Mouse (Mus musculus) stomach, embryonic 14.5 days (tissue): ENCODE data around the gene Olfr1432. TPM values are rescaled to one million over a fixed set of nuclear protein-coding genes. Genes with fewer than 3 reads are reported as not detected.
"Not testable (repeated sequence)": the region's sequence is repeated elsewhere in the genome, so short reads cannot be mapped to it uniquely, and the experiment has no call there.

ENCODE experiments used
- ATAC-seq: fragments of 200-750 bp; cut with Nextera tagmentation; 2 replicates; pipeline ENCODE4 v1.8.0; 2017; ENCODE audit warnings: low read depth, moderate TSS enrichment; ENCODE audit not compliant: insufficient number of reproducible peaks, insufficient read depth, low FRiP score
- H3K27ac ChIP-seq: fragments of 300-500 bp; sonication (generic); 2 replicates; pipeline ENCODE4 v1.5.1; 2014; ENCODE audit warnings: mild to moderate bottlenecking, low read length, moderate library complexity, mixed read lengths
- H3K27me3 ChIP-seq: fragments of 300-500 bp; sonication (generic); 2 replicates; pipeline ENCODE4 v1.6.1; 2014; ENCODE audit warnings: low read length, control low read depth, mixed read lengths; ENCODE audit not compliant: control insufficient read depth, insufficient read depth
- H3K36me3 ChIP-seq: fragments of 300-500 bp; sonication (generic); 2 replicates; pipeline ENCODE4 v1.6.1; 2014; ENCODE audit warnings: mild to moderate bottlenecking, control low read depth, low read length, moderate library complexity, mixed read lengths; ENCODE audit not compliant: control insufficient read depth, insufficient read depth
- H3K4me1 ChIP-seq: fragments of 300-500 bp; sonication (generic); 2 replicates; pipeline ENCODE4 v1.6.1; 2014; ENCODE audit warnings: low read length, control low read depth, mixed read lengths; ENCODE audit not compliant: control insufficient read depth, insufficient read depth
- H3K4me2 ChIP-seq: fragments of 300-500 bp; sonication (generic); replicated peaks from 2 replicates; pipeline ENCODE4 v1.6.1; 2014; ENCODE audit warnings: low read depth, low read length, control low read depth
- H3K4me3 ChIP-seq: fragments of 300-500 bp; sonication (generic); 2 replicates; pipeline ENCODE4 v1.5.1; 2014; ENCODE audit warnings: low read depth, low read length, control low read depth
- H3K9ac ChIP-seq: fragments of 300-500 bp; sonication (generic); replicated peaks from 2 replicates; pipeline ENCODE4 v1.6.1; 2014; ENCODE audit warnings: low read depth, mild to moderate bottlenecking, control low read depth, low read length, moderate library complexity, mixed read lengths
- H3K9me3 ChIP-seq: fragments of 300-500 bp; sonication (generic); 2 replicates; pipeline ENCODE4 v1.6.1; 2016; ENCODE audit warnings: low read depth, low read length, control low read depth; ENCODE audit not compliant: control insufficient read depth
- WGBS: fragments of 180-500 bp; shearing (Covaris S2); extraction: QIAGEN DNeasy Blood & Tissue Kit; methylation state at CpG from one replicate; pipeline ENCODE4 v1.1.7; 2014; 5-methylcytosine and 5-hydroxymethylcytosine counted together
- polyA plus RNA-seq: library from polyadenylated mRNA; unstranded; fragments of >200 nt; fragmentation: Nextera tagmentation; extraction: Ambion mirVana; gene quantifications from 2 replicates; pipeline ENCODE4 v1.2.1, GENCODE M21; 2014

Gene Olfr1432
- not detected in 2 replicates for polyA plus RNA-seq

- not testable (repeated sequence) for H3K27ac ChIP-seq, ATAC-seq, H3K27me3 ChIP-seq, H3K36me3 ChIP-seq, H3K4me2 ChIP-seq, H3K4me1 ChIP-seq, H3K9me3 ChIP-seq, H3K9ac ChIP-seq, H3K4me3 ChIP-seq
Measured at GRCm38 (mm10) chr19:12232496-12232895, at the start of gene Olfr1432. Olfr1432 (minus strand) TSS chr19:12232596.

DNA sequence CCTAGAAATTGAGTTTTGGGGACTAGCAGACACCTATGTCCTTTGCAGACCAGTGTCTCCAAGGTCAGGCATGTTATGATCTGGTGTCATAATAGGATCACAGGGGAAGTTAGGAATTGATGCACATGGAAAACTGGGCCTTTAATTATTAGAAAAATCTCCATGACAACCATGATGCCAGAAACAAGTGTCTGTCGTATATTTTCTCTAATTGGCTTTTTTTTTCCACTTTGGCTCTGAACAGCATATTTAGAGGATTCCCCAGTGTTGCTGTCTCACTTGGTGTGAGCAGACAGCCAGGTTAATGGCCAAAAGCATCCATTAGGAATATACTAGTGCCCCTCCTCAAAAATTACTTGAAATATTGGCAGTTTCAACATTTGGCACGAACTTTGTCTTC is 47.2 kb upstream of the Olfr1432 start, which contains the start of gene Olfr1434:
Olfr1434 (plus strand) TSS at position 301 of the 400 bp plus-strand sequence.
- Histone ChIP-seq H3K4me3 (no peak within 1 kb of the TSS), H3K27ac (no peak within 1 kb of the TSS), H3K27me3 (no peaks in the 10 kb centered on the region), H3K4me1 (no peaks in the 10 kb centered on the region), H3K9ac (no peak within 1 kb of the TSS), H3K9me3 (no peaks in the 10 kb centered on the region), H3K4me2 (no peak within 1 kb of the TSS), H3K36me3 (no peaks in the 10 kb centered on the region)
- ATAC-seq: no peak
- WGBS: 72% methylated on average over 2 of the region's 2 CpGs

DNA sequence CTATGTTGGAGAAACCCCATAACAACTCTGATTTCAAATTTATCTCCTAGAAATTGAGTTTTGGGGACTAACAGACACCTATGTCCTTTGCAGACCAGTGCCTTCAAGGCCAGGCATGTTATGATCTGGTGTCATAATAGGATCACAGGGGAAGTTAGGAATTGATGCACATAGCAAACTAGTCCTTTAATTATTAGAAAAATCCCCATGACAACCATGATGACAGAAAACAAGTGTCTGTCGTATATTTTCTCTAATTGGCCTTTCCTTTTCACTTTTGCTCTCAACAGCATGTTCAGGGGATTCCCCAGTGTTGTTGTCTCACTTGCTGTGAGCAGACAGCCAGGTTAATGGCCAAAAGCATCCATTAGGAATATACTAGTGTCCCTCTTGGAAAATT is 28.3 kb upstream of the Olfr1432 start, which contains the start of gene Olfr235:
Olfr235 (plus strand) TSS at position 301 of the 400 bp plus-strand sequence.
- no peak within 1 kb of the TSS for H3K9ac ChIP-seq
- H3K4me2 ChIP-seq: no peak within 1 kb of the TSS
- H3K4me1 ChIP-seq: no peaks in the 10 kb centered on the region
- no peaks in the 10 kb centered on the region for H3K9me3 ChIP-seq
- 60% methylated on average over 1 of the region's 1 CpGs for WGBS
- no peaks in the 10 kb centered on the region for H3K36me3 ChIP-seq
- no peak within 1 kb of the TSS for H3K4me3 ChIP-seq
- H3K27me3 ChIP-seq: no peaks in the 10 kb centered on the region
- no peak within 1 kb of the TSS for H3K27ac ChIP-seq
- ATAC-seq: no peak

- WGBS: 92% methylated on average over 1 of the region's 1 CpGs
- H3K4me3 ChIP-seq: no peak within 1 kb of the TSS
- no peak within 1 kb of the TSS for H3K27ac ChIP-seq
- no peaks in the 10 kb centered on the region for H3K9me3 ChIP-seq
- no peak for ATAC-seq
- H3K9ac ChIP-seq: no peak within 1 kb of the TSS
- no peak within 1 kb of the TSS for H3K4me2 ChIP-seq
- no peaks in the 10 kb centered on the region for H3K36me3 ChIP-seq
- no peaks in the 10 kb centered on the region for H3K27me3 ChIP-seq
- no peaks in the 10 kb centered on the region for H3K4me1 ChIP-seq
Measured at GRCm38 (mm10) chr19:12241559-12241958, 9.2 kb upstream of the Olfr1432 start, which contains the start of gene Olfr262. Olfr262 (minus strand) TSS chr19:12241659.

DNA sequence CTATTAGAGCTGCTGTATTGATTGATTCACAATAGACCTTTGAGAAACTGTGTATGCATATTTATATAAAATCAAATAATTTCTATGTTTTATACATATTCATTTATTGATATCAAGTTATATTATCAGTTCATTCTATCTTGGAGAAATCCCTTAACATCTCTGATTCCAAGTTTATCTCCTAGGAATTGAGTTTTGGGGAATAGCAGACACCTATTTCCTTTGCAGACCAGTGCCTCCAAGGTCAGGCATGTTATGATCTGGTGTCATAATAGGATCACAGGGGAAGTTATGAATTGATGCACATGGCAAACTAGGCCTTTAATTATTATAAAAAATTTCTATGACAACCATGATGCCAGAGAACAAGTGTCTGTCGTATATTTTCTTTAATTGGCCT is 32.1 kb downstream of the Olfr1432 start, which contains the start of gene Olfr1431:
Olfr1431 (plus strand) TSS at position 301 of the 400 bp plus-strand sequence.
- Histone ChIP-seq H3K27ac (no peak within 1 kb of the TSS), H3K4me2 (no peak within 1 kb of the TSS), H3K9ac (no peak within 1 kb of the TSS), H3K4me1 (no peaks in the 10 kb centered on the region), H3K36me3 (no peaks in the 10 kb centered on the region), H3K4me3 (no peak within 1 kb of the TSS), H3K27me3 (no peaks in the 10 kb centered on the region), H3K9me3 (no peaks in the 10 kb centered on the region)
- 77% methylated on average over 1 of the region's 1 CpGs for WGBS
- no peak for ATAC-seq

DNA sequence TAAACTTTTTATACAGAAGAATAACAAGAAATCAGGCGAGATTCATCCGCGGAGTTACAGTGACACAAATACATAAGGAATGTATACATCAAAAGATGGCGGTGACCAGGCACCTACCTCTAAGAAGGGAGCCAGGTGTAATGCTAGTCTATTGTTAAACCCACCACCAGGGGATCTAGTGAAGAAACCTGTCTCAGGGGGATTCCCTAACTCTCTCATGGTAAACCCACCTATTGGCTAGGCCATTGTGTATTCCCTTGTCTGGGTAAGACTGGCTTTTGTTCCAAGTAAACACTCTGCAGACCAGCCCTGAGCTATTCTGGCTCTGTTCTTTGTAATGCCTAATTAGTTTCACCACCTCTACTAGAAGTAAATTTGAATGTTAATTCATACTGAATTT is 33.3 kb downstream of the Olfr1432 start:
- not testable (repeated sequence) for ATAC-seq, H3K9ac ChIP-seq, H3K4me2 ChIP-seq, H3K27ac ChIP-seq, H3K4me3 ChIP-seq, H3K27me3 ChIP-seq, H3K9me3 ChIP-seq, H3K4me1 ChIP-seq, H3K36me3 ChIP-seq
- 87% methylated on average over 4 of the region's 4 CpGs for WGBS

Other genes with a start within 250 kb of the Olfr1432 start
- gene Olfr1423, start 191.3 kb downstream of the Olfr1432 start, polyA plus RNA-seq: not detected in 2 replicates
- not detected in 2 replicates for gene Olfr1424, start 169.9 kb downstream of the Olfr1432 start, polyA plus RNA-seq
- not detected in 2 replicates for gene Olfr1425, start 154.9 kb downstream of the Olfr1432 start, polyA plus RNA-seq
- not detected in 2 replicates for gene Olfr1426, start 140.6 kb downstream of the Olfr1432 start, polyA plus RNA-seq
- not detected in 2 replicates for gene Olfr1427, start 129.3 kb downstream of the Olfr1432 start, polyA plus RNA-seq
- not detected in 2 replicates for gene Olfr1428, start 116.7 kb downstream of the Olfr1432 start, polyA plus RNA-seq
- gene Olfr76, start 109.4 kb downstream of the Olfr1432 start, polyA plus RNA-seq: not detected in 2 replicates
- not detected in 2 replicates for gene Olfr1555-ps1, start 62.5 kb downstream of the Olfr1432 start, polyA plus RNA-seq
- gene Olfr1431, start 32.0 kb downstream of the Olfr1432 start, polyA plus RNA-seq: not detected in 2 replicates
- not detected in 2 replicates for gene Olfr262, start 9.1 kb upstream of the Olfr1432 start, polyA plus RNA-seq
- not detected in 2 replicates for gene Olfr235, start 28.4 kb upstream of the Olfr1432 start, polyA plus RNA-seq
- not detected in 2 replicates for gene Olfr1434, start 47.3 kb upstream of the Olfr1432 start, polyA plus RNA-seq
- gene Olfr1436, start 66.5 kb upstream of the Olfr1432 start, polyA plus RNA-seq: not detected in 2 replicates
- not detected in 2 replicates for gene Olfr1437, start 92.5 kb upstream of the Olfr1432 start, polyA plus RNA-seq
- gene Olfr1438-ps1, start 103.3 kb upstream of the Olfr1432 start, polyA plus RNA-seq: not detected in 2 replicates
- not detected in 2 replicates for gene Olfr1440, start 154.7 kb upstream of the Olfr1432 start, polyA plus RNA-seq
- not detected in 2 replicates for gene Olfr1441, start 184.8 kb upstream of the Olfr1432 start, polyA plus RNA-seq
- gene Pfpl, start 195.3 kb upstream of the Olfr1432 start, polyA plus RNA-seq: not detected in 2 replicates
- 1.3 and 1.4 TPM in 2 replicates for gene Mpeg1, start 228.2 kb upstream of the Olfr1432 start, polyA plus RNA-seq